Mouse (Mus musculus): ENCODE data around the gene Fgf2.

GRCm38 (mm10) chr3:37439770-37440169 is 91.6 kb downstream of the Fgf2 start:
- no peak for TF ChIP-seq TAL1 (IDR thresholded peaks at IDR 0.05; ENCODE audit: low read length)
- no peak for TF ChIP-seq GATA1 (IDR thresholded peaks at IDR 0.05; ENCODE audit: low read length)
